10 mouse cellular contexts compared by ENCODE assay signal in the genomic region with DNA sequence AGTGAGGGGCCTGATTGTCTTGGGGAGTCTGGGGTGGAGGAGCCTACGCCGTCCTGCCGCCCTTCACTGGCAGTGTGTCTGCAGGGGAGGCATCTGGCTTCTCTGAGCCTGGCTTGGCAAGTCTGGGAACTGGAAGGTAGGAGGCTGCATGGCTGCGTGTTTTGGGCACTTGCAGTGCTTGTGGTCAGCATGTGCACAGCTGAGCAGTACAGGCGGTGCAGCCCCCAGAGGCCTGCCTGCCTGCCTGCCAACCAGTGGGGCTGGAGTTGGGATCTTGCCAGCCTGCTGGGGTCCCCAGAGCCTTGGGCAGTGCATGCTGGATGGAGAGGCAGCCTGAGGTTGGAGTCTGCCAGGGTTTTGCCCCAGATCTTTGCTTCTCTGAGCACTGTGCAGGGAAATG. TPM values are rescaled to one million over a fixed set of nuclear protein-coding genes. Genes with fewer than 3 reads are reported as not detected.
DNase-seq lines count a peak whose midpoint lies in the region; ATAC-seq lines count a peak whose summit lies in the region.
"Had no signal": no experiment of that assay in that cellular context is flagged by ENCODE, and none has a peak within 500 bp of the region (broad histone marks: within the 10 kb centered on the region; RNA-seq: fewer than 3 reads in every experiment).

No protein-coding gene starts in this region.

- H3K27me3 ChIP-seq in heart, embryonic 12.5 days (replicated peaks), result no peaks in the 10 kb centered on the region
- H3K27me3 ChIP-seq in midbrain, embryonic 14.5 days (ENCODE audit: control insufficient read depth, insufficient read depth, low read length), result no peaks in the 10 kb centered on the region
- no peaks in the 10 kb centered on the region for H3K27me3 ChIP-seq in midbrain, embryonic 10.5 days (ENCODE audit: low read depth, poor library complexity, severe bottlenecking)
- H3K27me3 ChIP-seq in hindbrain, embryonic 12.5 days, result no peaks in the 10 kb centered on the region
- H3K27me3 ChIP-seq in neural tube, embryonic 15.5 days (replicated peaks), result no peaks in the 10 kb centered on the region
- H3K27me3 ChIP-seq: CH12.LX had no signal

- H3K4me1 ChIP-seq in heart, embryonic 12.5 days (replicated peaks), result peaks cover 7% of the 10 kb centered on the region; the same call in 1 of the 2 replicates
- H3K4me1 ChIP-seq in midbrain, embryonic 14.5 days (ENCODE audit: control insufficient read depth, insufficient read depth, low read length), result no peaks in the 10 kb centered on the region
- no peaks in the 10 kb centered on the region for H3K4me1 ChIP-seq in midbrain, embryonic 10.5 days
- H3K4me1 ChIP-seq in hindbrain, embryonic 12.5 days, result no peaks in the 10 kb centered on the region
- H3K4me1 ChIP-seq in neural tube, embryonic 15.5 days, result peaks cover 8% of the 10 kb centered on the region; the same call in 1 of the 2 replicates

- H3K9me3 ChIP-seq in heart, embryonic 12.5 days (replicated peaks), result no peaks in the 10 kb centered on the region
- no peaks in the 10 kb centered on the region for H3K9me3 ChIP-seq in midbrain, embryonic 14.5 days (ENCODE audit: control insufficient read depth, low read length)
- H3K9me3 ChIP-seq in midbrain, embryonic 10.5 days (replicated peaks), result no peaks in the 10 kb centered on the region
- H3K9me3 ChIP-seq in hindbrain, embryonic 12.5 days (replicated peaks), result no peaks in the 10 kb centered on the region
- H3K9me3 ChIP-seq in neural tube, embryonic 15.5 days (replicated peaks), result no peaks in the 10 kb centered on the region

- intact Hi-C loops in heart, postnatal 36 days (cut with DNase I), result no loop called here

- H3K4me2 ChIP-seq in heart, embryonic 12.5 days, result no peak overlapping the region
- H3K4me2 ChIP-seq in midbrain, embryonic 14.5 days (ENCODE audit: low read length), result no peak overlapping the region
- H3K4me2 ChIP-seq in hindbrain, embryonic 12.5 days (replicated peaks), result no peak overlapping the region
- no peak overlapping the region for H3K4me2 ChIP-seq in neural tube, embryonic 15.5 days

- 0 out of 2 replicates have a peak overlapping the region, but pooled peaks have one; percentile 14 for H3K9ac ChIP-seq in heart, embryonic 12.5 days
- no peak overlapping the region for H3K9ac ChIP-seq in midbrain, embryonic 14.5 days (replicated peaks; ENCODE audit: low read length)
- no peak overlapping the region for H3K9ac ChIP-seq in hindbrain, embryonic 12.5 days
- H3K9ac ChIP-seq in neural tube, embryonic 15.5 days (replicated peaks), result peak overlapping the region; percentile 7; the same call in 1 of the 2 replicates

- no peak overlapping the region for H3K27ac ChIP-seq in heart, embryonic 12.5 days (ENCODE audit: poor library complexity, severe bottlenecking)
- H3K27ac ChIP-seq in midbrain, embryonic 14.5 days (replicated peaks; ENCODE audit: low read depth, low read length), result peak overlapping the region; percentile 55; the same call in 1 of the 2 replicates
- H3K27ac ChIP-seq in midbrain, embryonic 10.5 days (replicated peaks), result no peak overlapping the region
- peak overlapping the region; percentile 32; the same call in 1 of the 2 replicates for H3K27ac ChIP-seq in hindbrain, embryonic 12.5 days
- H3K27ac ChIP-seq in neural tube, embryonic 15.5 days (replicated peaks), result peak overlapping the region; percentile 28

- no peak for DNase-seq in heart, postnatal 36 days
- peak; percentile 23 for DNase-seq in midbrain, embryonic 14.5 days
- DNase-seq in midbrain, embryonic 10.5 days (ENCODE audit: low spot score), result no peak
- no peak for DNase-seq in thymus, postnatal 14 days
- DNase-seq: gastrocnemius, postnatal 10 days; kidney, adult 2 months had no signal

- H3K4me3 ChIP-seq in heart, embryonic 12.5 days, result no peak overlapping the region
- no peak overlapping the region for H3K4me3 ChIP-seq in midbrain, embryonic 14.5 days (replicated peaks; ENCODE audit: low read depth, low read length)
- H3K4me3 ChIP-seq in midbrain, embryonic 10.5 days, result no peak overlapping the region
- H3K4me3 ChIP-seq in hindbrain, embryonic 12.5 days, result no peak overlapping the region
- H3K4me3 ChIP-seq in neural tube, embryonic 15.5 days (replicated peaks), result no peak overlapping the region

- peaks cover 94% of the 10 kb centered on the region for H3K36me3 ChIP-seq in heart, embryonic 12.5 days
- H3K36me3 ChIP-seq in midbrain, embryonic 14.5 days (ENCODE audit: control insufficient read depth, insufficient read depth, low read length), result peaks cover 69% of the 10 kb centered on the region
- peaks cover 83% of the 10 kb centered on the region for H3K36me3 ChIP-seq in midbrain, embryonic 10.5 days
- peaks cover 62% of the 10 kb centered on the region for H3K36me3 ChIP-seq in hindbrain, embryonic 12.5 days
- peaks cover 71% of the 10 kb centered on the region for H3K36me3 ChIP-seq in neural tube, embryonic 15.5 days

- no peak for ATAC-seq in heart, embryonic 12.5 days (ENCODE audit: insufficient number of reproducible peaks, low FRiP score)
- 0 out of 2 replicates have a peak, but pooled peaks have one; percentile 31 for ATAC-seq in midbrain, embryonic 14.5 days (ENCODE audit: low FRiP score, low TSS enrichment)
- ATAC-seq in hindbrain, embryonic 12.5 days (ENCODE audit: low FRiP score), result peak; percentile 14; the same call in 1 of the 2 replicates
- ATAC-seq in neural tube, embryonic 15.5 days (ENCODE audit: low FRiP score), result no peak

- 90% methylated on average over 5 of the region's 5 CpGs for WGBS in heart, embryonic 12.5 days
- WGBS in midbrain, embryonic 14.5 days, result 88% methylated on average over 5 of the region's 5 CpGs
- WGBS in midbrain, embryonic 10.5 days, result 95% methylated on average over 5 of the region's 5 CpGs
- 88% methylated on average over 5 of the region's 5 CpGs for WGBS in hindbrain, embryonic 12.5 days
- WGBS in neural tube, embryonic 15.5 days, result 82% methylated on average over 5 of the region's 5 CpGs

RNA-seq across cellular contexts. Expression of a gene that starts 16.1 kb away (rescaled TPM):
- polyA plus RNA-seq in heart, embryonic 12.5 days (2016; fragmentation: Nextera tagmentation; extraction: Ambion mirVana), result 677 and 717 TPM in 2 replicates
- 100 to 1,000 TPM; 863 to 871 TPM for total RNA-seq in heart, postnatal 36 days (2021)
- 508 and 543 TPM in 2 replicates for polyA plus RNA-seq in midbrain, embryonic 14.5 days (2014; fragmentation: Nextera tagmentation; extraction: Ambion mirVana)
- polyA plus RNA-seq in midbrain, embryonic 10.5 days (2016; fragmentation: Nextera tagmentation; extraction: Ambion mirVana), result 702 and 747 TPM in 2 replicates
- polyA plus RNA-seq in hindbrain, embryonic 12.5 days (2016; fragmentation: Nextera tagmentation; extraction: Ambion mirVana), result 449 and 484 TPM in 2 replicates
- 559 and 600 TPM in 2 replicates for polyA plus RNA-seq in neural tube, embryonic 15.5 days (2015; fragmentation: Nextera tagmentation; extraction: Ambion mirVana)

RNA-seq across cellular contexts. Expression of a gene that starts 23.5 kb away (rescaled TPM):
- 132 and 135 TPM in 2 replicates for polyA plus RNA-seq in heart, embryonic 12.5 days (2016; fragmentation: Nextera tagmentation; extraction: Ambion mirVana)
- total RNA-seq in heart, postnatal 36 days (2021), result 10 to 100 TPM; 88.5 to 96.4 TPM
- 157 and 167 TPM in 2 replicates for polyA plus RNA-seq in midbrain, embryonic 14.5 days (2014; fragmentation: Nextera tagmentation; extraction: Ambion mirVana)
- 233 and 276 TPM in 2 replicates for polyA plus RNA-seq in midbrain, embryonic 10.5 days (2016; fragmentation: Nextera tagmentation; extraction: Ambion mirVana)
- polyA plus RNA-seq in hindbrain, embryonic 12.5 days (2016; fragmentation: Nextera tagmentation; extraction: Ambion mirVana), result 163 and 171 TPM in 2 replicates
- 134 and 148 TPM in 2 replicates for polyA plus RNA-seq in neural tube, embryonic 15.5 days (2015; fragmentation: Nextera tagmentation; extraction: Ambion mirVana)

RNA-seq across cellular contexts. Expression of a gene that starts 42.3 kb away (rescaled TPM):
- polyA plus RNA-seq in heart, embryonic 12.5 days (2016; fragmentation: Nextera tagmentation; extraction: Ambion mirVana), result 13.0 and 14.6 TPM in 2 replicates
- total RNA-seq in heart, postnatal 36 days (2021), result 10 to 100 TPM; 11.2 to 12.2 TPM
- 13.2 and 13.3 TPM in 2 replicates for polyA plus RNA-seq in midbrain, embryonic 14.5 days (2014; fragmentation: Nextera tagmentation; extraction: Ambion mirVana)
- 15.0 and 15.2 TPM in 2 replicates for polyA plus RNA-seq in midbrain, embryonic 10.5 days (2016; fragmentation: Nextera tagmentation; extraction: Ambion mirVana)
- polyA plus RNA-seq in hindbrain, embryonic 12.5 days (2016; fragmentation: Nextera tagmentation; extraction: Ambion mirVana), result 15.1 TPM in 2 replicates
- 11.7 and 12.8 TPM in 2 replicates for polyA plus RNA-seq in neural tube, embryonic 15.5 days (2015; fragmentation: Nextera tagmentation; extraction: Ambion mirVana)

RNA-seq across cellular contexts. Expression of a gene that starts 46.7 kb away (rescaled TPM):
- 7.5 and 8.5 TPM in 2 replicates for polyA plus RNA-seq in heart, embryonic 12.5 days (2016; fragmentation: Nextera tagmentation; extraction: Ambion mirVana)
- 1 to 10 TPM; 4.1 to 5.9 TPM for total RNA-seq in heart, postnatal 36 days (2021)
- 0.39 and 1.4 TPM in 2 replicates for polyA plus RNA-seq in midbrain, embryonic 14.5 days (2014; fragmentation: Nextera tagmentation; extraction: Ambion mirVana)
- 7.9 and 8.0 TPM in 2 replicates for polyA plus RNA-seq in midbrain, embryonic 10.5 days (2016; fragmentation: Nextera tagmentation; extraction: Ambion mirVana)
- polyA plus RNA-seq in hindbrain, embryonic 12.5 days (2016; fragmentation: Nextera tagmentation; extraction: Ambion mirVana), result 8.7 and 8.9 TPM in 2 replicates
- polyA plus RNA-seq in neural tube, embryonic 15.5 days (2015; fragmentation: Nextera tagmentation; extraction: Ambion mirVana), result 2.0 and 13.7 TPM in 2 replicates

RNA-seq across cellular contexts. Expression of a gene that starts 52.5 kb away (rescaled TPM):
- 10.8 and 13.8 TPM in 2 replicates for polyA plus RNA-seq in heart, embryonic 12.5 days (2016; fragmentation: Nextera tagmentation; extraction: Ambion mirVana)
- 100 to 1,000 TPM; 137 to 165 TPM for total RNA-seq in heart, postnatal 36 days (2021)
- 26.5 and 38.7 TPM in 2 replicates for polyA plus RNA-seq in midbrain, embryonic 14.5 days (2014; fragmentation: Nextera tagmentation; extraction: Ambion mirVana)
- 18.0 and 19.7 TPM in 2 replicates for polyA plus RNA-seq in midbrain, embryonic 10.5 days (2016; fragmentation: Nextera tagmentation; extraction: Ambion mirVana)
- polyA plus RNA-seq in hindbrain, embryonic 12.5 days (2016; fragmentation: Nextera tagmentation; extraction: Ambion mirVana), result 13.1 and 16.1 TPM in 2 replicates
- 16.9 and 17.3 TPM in 2 replicates for polyA plus RNA-seq in neural tube, embryonic 15.5 days (2015; fragmentation: Nextera tagmentation; extraction: Ambion mirVana)

Comparison
In these comparisons a context has a peak if more than half of its experiments do, and no peak if none do; other contexts are left out.
1. H3K27ac ChIP-seq: peak in midbrain, embryonic 14.5 days (single experiment), hindbrain, embryonic 12.5 days (single experiment) and neural tube, embryonic 15.5 days (single experiment); none in heart, embryonic 12.5 days (single experiment) and midbrain, embryonic 10.5 days (single experiment).
2. ATAC-seq: peak in midbrain, embryonic 14.5 days (single experiment) and hindbrain, embryonic 12.5 days (single experiment); none in heart, embryonic 12.5 days (single experiment) and neural tube, embryonic 15.5 days (single experiment).
3. H3K9ac ChIP-seq: peak in heart, embryonic 12.5 days (single experiment) and neural tube, embryonic 15.5 days (single experiment); none in midbrain, embryonic 14.5 days (single experiment) and hindbrain, embryonic 12.5 days (single experiment).